Mouse (Mus musculus): ENCODE measurements around the gene Lasp1.

Gene Lasp1

GRCm38 (mm10) chr11:97810970-97811369, 12.2 kb downstream of the Lasp1 start:
- no peak for DNase-seq (ENCODE audit: low spot score in 2 of 2)

- no peak for DNase-seq (ENCODE audit: low spot score in 2 of 2)
These were observed 13.0 kb downstream of the Lasp1 start for GRCm38 (mm10) chr11:97811569-97812362.

- no peak for DNase-seq (ENCODE audit: low spot score in 2 of 2)
These were observed 13.7 kb downstream of the Lasp1 start for GRCm38 (mm10) chr11:97812491-97812921.

GRCm38 (mm10) chr11:97813085-97813484, 14.3 kb downstream of the Lasp1 start:
- no peak for DNase-seq (ENCODE audit: low spot score in 2 of 2)

- DNase-seq (ENCODE audit: low spot score in 2 of 2), result no peak
These were observed 15.1 kb downstream of the Lasp1 start for GRCm38 (mm10) chr11:97813746-97814515.

- DNase-seq (ENCODE audit: low spot score in 2 of 2), result no peak
These were observed 16.9 kb downstream of the Lasp1 start for GRCm38 (mm10) chr11:97815736-97816135.

- no peak for DNase-seq (ENCODE audit: low spot score in 2 of 2)
These were observed 17.4 kb downstream of the Lasp1 start for GRCm38 (mm10) chr11:97816176-97816575.

GRCm38 (mm10) chr11:97816916-97817315, 18.1 kb downstream of the Lasp1 start:
- DNase-seq (ENCODE audit: low spot score in 2 of 2), result no peak

GRCm38 (mm10) chr11:97817379-97817778, 18.6 kb downstream of the Lasp1 start:
- no peak for DNase-seq (ENCODE audit: low spot score in 2 of 2)

GRCm38 (mm10) chr11:97818003-97818402, 19.2 kb downstream of the Lasp1 start:
- DNase-seq (ENCODE audit: low spot score in 2 of 2), result no peak

GRCm38 (mm10) chr11:97818571-97818970, 19.8 kb downstream of the Lasp1 start:
- no peak for DNase-seq (ENCODE audit: low spot score in 2 of 2)

GRCm38 (mm10) chr11:97819102-97819501, 20.3 kb downstream of the Lasp1 start:
- DNase-seq (ENCODE audit: low spot score in 2 of 2), result no peak

GRCm38 (mm10) chr11:97819923-97820322, 21.1 kb downstream of the Lasp1 start:
- DNase-seq (ENCODE audit: low spot score in 2 of 2), result no peak

- no peak for DNase-seq (ENCODE audit: low spot score in 2 of 2)
These were observed 22.0 kb downstream of the Lasp1 start for GRCm38 (mm10) chr11:97820840-97821239.

- no peak for DNase-seq (ENCODE audit: low spot score in 2 of 2)
These were observed 22.7 kb downstream of the Lasp1 start for GRCm38 (mm10) chr11:97821401-97822064.

- DNase-seq (ENCODE audit: low spot score in 2 of 2), result no peak
These were observed 24.2 kb downstream of the Lasp1 start for GRCm38 (mm10) chr11:97822840-97823603.

- no peak for DNase-seq (ENCODE audit: low spot score in 2 of 2)
These were observed 25.4 kb downstream of the Lasp1 start for GRCm38 (mm10) chr11:97824168-97824567.

- DNase-seq (ENCODE audit: low spot score in 2 of 2), result no peak
These were observed 26.1 kb downstream of the Lasp1 start for GRCm38 (mm10) chr11:97824895-97825294.

- DNase-seq (ENCODE audit: low spot score in 2 of 2), result no peak
These were observed 26.5 kb downstream of the Lasp1 start for GRCm38 (mm10) chr11:97825295-97825694.

GRCm38 (mm10) chr11:97825971-97826370, 27.2 kb downstream of the Lasp1 start:
- no peak for DNase-seq (ENCODE audit: low spot score in 2 of 2)

GRCm38 (mm10) chr11:97826414-97826813, 27.6 kb downstream of the Lasp1 start:
- DNase-seq (ENCODE audit: low spot score in 2 of 2), result no peak

- no peak for DNase-seq (ENCODE audit: low spot score in 2 of 2)
These were observed 28.9 kb downstream of the Lasp1 start for GRCm38 (mm10) chr11:97827654-97828053.

All from frontal cortex, postnatal 14 days (tissue).